Mouse (Mus musculus): ENCODE measurements at regions not wholly inside any gene's neighbourhood (a gene's known extent, or its start where the extent isn't known, plus 50 kb on each side); places are given as distances from the start of the nearest gene placed in this dataset.

DNA sequence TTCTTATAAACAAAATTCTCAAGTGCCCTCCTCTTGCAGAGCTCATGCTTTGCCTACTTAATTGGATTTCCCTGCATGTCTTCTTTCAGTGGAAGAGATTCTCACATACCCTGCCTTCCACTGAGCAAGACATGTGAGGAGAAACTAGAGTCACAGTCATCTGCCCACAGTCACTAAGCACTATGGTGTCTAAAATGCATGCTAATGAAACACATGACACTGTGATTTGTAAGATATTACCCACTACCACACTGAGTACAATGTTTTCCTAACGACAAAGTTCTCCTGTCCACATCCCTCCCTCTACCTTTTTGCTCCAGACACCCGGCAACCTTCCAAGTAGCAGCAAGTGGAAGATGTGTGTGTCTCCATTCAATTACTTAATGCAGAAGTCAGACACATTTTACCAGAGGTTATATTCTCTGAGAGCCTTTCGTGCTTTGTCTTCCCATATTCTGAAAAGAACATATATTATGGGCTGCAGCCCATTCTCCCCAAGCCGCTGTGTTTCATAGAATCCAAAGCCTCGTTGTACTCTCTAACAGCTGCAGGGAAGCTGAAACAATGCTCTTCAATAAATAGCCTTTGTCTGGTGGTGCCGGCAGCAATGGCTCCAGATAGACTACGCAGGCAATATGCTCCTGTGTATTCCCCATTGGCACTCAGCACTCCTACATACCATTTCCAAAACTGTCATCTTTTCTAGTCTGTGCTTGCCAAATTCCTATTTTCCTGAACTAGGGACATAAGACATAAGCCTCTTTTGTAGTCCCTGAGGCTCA, 670.7 kb downstream of the Poteg start:
- TF ChIP-seq POLR2AphosphoS2 (IDR thresholded peaks at IDR 0.05; ENCODE audit: insufficient read length, low read depth): no peak
- no peak for TF ChIP-seq POLR2A (IDR thresholded peaks at IDR 0.05; ENCODE audit: insufficient read length, low read depth)
- no peak for TF ChIP-seq TCF3 (IDR thresholded peaks at IDR 0.05; ENCODE audit: insufficient read length, low read depth)
